Mouse (Mus musculus): ENCODE measurements around the gene Kif21b.
A peak's percentile ranks its signal among the peaks of the same experiment; 100 is the strongest.

The Kif21b gene

DNA sequence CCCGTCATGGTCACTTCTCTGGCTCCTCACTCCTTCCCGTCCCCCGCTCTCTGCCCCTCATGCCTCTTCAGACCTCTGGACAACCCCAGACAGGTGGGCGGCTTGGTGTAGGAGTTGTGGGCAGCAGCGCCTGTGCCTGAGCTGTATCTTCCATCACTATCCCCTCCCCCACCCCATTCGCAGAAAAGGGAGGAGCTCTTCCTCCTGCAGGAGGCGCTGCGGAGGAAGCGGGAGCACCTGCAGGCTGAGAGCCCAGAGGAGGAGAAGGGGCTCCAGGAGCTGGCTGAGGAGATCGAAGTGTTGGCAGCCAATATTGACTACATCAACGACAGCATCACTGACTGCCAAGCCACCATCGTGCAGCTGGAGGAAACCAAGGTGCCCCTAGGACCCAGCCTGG is 28.6 kb downstream of the Kif21b start:
- DNase-seq (ENCODE audit: low spot score), result no peak

DNA sequence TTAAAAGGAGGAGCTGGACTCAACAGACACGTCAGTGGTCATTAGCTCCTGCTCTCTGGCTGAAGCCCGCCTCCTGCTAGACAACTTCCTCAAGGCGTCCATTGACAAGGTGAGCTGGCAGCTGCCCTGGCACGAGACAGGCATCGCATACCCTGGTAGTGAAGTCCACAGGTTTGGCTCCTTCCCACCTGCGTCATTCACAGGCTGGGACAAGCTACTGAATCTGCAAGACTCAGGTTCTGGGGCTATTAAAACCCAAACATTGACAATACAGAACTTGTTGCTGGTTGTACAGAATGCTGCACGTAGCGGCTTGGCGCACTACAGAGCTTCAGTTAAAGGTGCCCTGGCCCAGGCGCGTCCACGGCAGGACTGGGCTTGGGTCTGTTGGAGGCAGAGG is 29.1 kb downstream of the Kif21b start:
- no peak for DNase-seq (ENCODE audit: low spot score)

DNA sequence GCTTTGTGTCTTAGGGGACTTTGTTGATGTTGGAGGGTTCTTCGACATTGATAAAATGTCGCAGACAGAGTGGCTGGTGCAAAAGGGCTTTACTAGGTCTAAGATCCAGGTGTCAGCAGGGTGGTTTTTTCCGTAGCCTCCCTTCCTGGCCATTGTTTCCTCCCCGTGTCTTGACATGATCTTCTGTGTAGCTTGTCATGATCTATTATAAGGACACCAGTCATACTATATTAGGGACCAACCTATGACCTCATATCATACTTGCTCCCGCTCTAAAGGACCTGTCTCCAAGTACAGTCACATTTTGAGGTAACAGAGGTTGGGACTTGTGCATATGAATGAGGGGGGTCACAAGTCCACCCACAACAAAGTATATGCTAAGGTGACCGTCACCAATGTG is 29.7 kb downstream of the Kif21b start:
- no peak for DNase-seq (ENCODE audit: low spot score)

DNA sequence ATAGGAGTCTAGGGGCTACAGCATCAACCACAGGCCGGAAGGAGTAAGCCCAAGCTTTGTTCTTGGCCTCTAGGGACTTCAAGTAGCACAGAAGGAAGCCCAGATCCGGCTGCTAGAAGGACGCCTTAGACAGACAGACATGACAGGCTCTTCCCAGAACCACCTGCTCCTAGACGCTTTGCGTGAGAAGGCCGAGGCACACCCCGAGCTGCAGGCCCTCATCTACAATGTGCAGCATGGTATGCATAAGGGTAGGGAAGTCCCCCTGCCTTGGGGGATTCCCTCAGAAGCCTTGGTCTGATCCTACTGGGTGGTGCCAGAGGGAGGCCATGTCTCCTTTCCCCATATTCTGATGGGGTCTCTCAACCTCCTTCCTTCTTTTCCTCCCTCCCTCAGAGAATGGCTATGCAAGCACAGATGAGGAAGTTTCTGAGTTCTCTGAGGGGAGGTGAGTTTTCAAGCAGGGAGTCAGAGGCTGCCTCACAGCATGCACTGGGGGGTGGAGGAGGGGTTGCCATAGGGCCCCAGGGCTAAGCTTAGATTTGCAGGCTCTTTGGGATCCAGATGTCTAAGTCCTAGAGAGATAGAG is 30.2 kb downstream of the Kif21b start:
- DNase-seq (ENCODE audit: low spot score), result no peak

DNA sequence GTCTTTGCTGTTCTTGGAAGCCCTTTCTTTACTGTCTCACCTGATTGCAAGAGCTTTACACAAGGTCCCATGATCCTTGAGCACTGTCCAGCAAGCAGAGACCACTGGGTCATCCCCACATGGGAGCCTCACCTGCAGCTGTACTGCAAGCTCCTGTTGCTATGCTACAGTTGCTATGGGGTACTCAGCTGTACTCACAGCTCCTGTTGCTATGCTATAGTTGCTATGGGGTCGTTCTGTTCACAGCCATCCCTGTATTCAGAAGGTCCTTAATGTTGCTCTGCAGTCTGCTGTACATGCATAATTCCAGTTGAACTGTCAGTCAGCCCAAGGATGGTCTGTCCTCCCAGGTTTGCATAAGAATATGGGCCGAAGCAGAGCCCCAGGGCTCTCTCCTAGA is 34.2 kb downstream of the Kif21b start:
- DNase-seq (ENCODE audit: low spot score), result no peak

DNA sequence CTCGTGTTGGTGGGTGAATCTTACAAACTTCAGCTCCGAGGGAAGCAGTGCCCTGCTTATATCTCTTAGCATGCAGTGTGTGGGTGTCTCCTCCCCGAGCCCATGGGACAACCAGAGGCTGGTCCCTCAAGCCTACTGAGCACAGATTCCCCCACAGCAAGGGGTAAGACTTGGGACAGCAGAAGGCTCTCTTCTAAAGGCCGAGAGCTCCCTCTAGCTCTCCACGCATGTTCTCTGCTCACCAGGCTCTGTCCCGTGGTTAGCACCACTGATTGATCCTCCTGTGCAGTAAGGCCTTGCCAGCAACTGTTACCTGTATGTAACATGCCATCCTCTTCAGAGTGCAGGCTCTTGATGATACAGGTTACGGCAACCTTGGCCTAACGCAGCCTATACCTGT is 36.5 kb downstream of the Kif21b start:
- no peak for DNase-seq (ENCODE audit: low spot score)

DNA sequence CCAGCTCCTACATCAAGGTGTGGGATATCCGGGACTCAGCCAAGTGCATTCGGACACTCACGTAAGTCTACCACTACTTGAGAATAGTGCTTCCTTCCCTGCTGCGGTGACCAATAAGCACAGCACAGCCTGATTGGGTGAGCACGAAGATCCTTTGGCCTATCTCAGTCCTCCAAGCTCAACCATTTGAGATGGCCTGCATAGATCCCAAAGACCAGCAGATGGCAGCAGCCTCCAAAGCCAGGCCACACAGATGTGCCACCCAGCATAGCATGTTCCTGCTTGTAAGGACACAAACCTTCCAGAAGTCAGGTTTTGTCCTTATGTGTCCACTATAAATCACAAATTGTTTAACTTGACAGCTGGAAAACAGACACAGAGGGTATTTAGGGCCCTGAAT is 38.9 kb downstream of the Kif21b start:
- peak; percentile 38 for DNase-seq (ENCODE audit: low spot score)

DNA sequence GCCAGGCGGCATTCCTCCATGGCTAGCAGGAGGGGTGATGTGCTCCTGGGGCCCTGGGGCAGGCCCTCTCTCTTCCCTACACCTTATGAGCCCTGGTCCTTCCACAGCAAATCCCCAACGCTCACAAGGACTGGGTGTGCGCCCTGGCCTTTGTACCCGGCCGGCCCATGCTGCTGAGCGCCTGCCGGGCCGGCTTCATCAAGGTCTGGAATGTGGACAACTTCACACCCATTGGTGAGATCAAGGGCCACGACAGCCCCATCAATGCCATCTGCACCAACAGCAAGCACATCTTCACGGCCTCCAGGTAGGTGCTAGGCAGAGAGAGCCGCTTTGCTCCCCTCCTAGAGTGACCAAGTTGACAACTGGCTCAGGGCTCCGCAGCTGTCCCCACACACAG is 41.5 kb downstream of the Kif21b start:
- no peak for DNase-seq (ENCODE audit: low spot score)

DNA sequence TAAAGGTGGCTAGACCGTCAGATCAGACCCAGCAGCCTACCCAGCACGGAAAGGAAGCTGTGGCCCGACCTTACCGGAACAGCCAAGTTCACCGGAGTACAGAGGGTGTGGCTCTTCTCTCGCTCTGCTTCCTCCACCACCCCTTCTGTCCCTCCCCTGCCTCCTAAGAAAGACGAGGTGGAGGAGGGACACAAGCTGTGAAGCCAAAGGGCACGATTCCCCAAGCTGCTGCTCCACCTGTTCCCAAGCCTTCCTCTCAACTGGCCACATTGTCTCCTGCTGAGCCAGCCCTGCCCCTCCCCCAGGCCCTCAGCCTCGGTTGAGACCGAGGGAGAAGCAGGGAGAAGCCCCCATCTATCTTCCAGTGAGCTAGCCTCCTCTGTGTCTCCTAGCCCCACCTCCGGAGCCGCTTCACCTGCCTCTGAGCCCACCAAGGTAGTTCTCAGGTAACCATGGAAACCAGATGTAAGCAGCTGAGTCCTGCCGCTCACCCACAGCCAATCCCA is 43.0 kb downstream of the Kif21b start:
- DNase-seq (ENCODE audit: low spot score), result peak; percentile 70

DNA sequence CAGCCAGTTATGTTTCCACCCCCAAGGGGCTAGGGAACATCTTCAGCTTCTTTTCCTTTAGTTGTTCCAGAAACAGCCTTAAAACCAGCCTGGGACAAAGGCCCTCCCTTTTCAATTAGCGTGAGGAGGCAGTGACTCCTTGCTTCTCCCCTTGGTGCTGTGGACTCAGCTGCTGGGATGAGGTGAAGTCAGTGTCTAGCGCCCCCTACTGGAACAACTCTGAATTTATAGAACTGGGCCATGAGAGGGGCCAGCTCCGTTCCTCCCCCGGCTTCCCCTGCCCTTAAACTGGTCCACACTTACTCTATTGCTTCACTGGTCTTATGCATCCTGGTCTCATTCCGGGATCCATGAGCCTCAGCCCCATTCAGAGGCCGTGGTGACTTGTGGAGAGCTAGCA is 44.0 kb downstream of the Kif21b start:
- DNase-seq (ENCODE audit: low spot score), result peak; percentile 52

DNA sequence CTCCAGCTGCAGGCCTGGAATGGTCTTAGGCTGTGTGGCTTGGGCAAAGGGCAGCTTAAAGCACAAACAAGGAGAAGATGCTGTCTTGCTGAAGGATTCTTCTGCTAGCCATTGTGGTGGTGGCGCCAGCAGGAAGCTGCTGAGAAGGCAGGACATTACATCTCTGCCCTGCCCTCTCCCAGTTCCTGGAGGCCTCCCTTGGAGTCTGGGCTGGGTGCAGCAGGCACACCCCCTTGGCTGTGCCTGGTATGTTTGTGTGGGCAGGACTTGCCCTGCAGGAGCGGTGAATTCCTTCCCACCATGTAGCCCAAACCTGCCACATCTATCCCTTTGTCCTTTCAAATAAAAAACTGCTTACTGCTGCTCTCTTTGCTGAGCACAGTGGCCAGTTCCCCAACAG is 45.9 kb downstream of the Kif21b start:
- DNase-seq (ENCODE audit: low spot score), result no peak

DNA sequence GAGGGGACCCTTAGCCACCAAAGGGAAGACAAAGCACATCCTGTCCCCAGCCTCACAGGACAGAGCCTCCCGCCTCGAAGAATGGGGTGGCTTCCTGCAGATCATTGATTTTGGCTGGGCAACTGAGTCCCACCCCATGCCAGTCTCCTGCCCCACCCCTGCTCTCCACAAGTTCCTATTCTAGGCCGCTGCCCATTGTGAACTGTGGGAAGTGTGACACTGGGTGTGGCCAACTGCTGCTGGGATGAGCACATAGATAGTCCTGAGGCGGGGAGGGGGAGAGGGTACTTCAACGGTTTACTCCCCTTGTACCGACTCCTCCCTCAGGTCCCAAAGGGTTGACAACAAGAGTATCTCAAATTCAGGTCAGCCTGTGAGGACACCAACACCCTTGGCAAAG is 47.6 kb downstream of the Kif21b start:
- no peak for DNase-seq (ENCODE audit: low spot score)

DNA sequence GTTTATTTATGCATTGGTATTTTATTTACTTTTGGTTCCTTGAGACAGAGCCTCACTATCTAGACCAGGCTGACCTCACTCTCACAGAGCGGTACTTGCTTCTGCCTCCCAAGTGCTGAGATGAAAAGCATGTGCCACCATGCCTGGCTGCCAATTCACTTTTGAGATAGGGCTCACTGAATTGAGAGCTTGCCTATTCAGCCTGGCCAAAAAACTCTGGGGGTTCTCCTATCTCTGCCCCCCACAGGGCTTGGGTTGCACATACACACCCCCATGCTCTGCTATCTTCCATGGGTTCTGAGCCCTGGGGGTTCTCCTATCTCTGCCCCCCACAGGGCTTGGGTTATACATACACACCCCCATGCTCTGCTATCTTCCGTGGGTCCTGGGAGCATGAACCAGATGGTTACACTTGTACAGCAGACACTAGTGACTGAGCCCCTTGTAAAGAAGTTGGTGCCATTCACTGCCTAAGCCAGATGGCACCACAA is 48.4 kb downstream of the Kif21b start:
- DNase-seq (ENCODE audit: low spot score), result no peak

DNA sequence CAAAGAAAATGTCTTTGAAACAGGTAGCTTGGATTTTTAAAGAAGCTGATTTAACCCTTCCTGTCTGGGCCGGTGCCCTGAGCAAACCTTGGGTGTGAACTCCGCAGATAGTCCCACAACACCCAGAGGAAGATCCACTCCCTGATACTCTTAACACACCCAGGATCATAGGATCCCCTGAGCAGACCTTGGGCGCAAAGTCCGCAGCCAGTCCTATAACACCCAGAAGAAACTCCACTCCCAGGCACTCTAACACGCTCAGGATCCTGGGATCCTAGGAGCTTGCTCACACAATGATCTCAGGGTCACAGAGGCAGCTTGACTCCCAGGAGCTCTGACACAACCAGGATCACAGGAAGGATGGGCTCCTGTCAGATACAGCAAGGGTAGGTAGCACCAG is 58.8 kb downstream of the Kif21b start:
- DNase-seq (ENCODE audit: low spot score), result no peak

DNA sequence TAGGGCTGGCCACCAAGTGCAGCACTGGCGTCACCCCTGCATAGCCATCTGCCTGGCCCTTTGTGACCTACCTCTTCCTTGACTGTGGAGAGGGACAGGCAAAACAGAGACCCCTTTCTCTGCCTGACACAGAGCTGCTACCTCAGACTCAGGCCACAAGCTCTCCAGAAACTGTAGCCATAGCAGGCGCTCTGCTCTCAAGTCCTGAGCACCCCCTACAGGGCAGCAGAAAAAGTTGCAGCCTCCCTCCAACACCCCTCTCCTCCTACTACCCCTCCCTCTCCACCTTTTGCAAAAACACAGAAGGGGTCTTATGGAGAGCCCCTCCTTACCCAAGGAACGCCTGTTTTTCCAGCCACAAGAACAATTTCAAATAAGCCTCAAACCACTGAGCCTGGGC is 81.6 kb downstream of the Kif21b start, which contains the start of gene Mroh3:
Gene Mroh3, minus strand, starts transcription at position 26 of the 400 bp plus-strand sequence.
- DNase-seq (ENCODE audit: low spot score), result no peak

DNA sequence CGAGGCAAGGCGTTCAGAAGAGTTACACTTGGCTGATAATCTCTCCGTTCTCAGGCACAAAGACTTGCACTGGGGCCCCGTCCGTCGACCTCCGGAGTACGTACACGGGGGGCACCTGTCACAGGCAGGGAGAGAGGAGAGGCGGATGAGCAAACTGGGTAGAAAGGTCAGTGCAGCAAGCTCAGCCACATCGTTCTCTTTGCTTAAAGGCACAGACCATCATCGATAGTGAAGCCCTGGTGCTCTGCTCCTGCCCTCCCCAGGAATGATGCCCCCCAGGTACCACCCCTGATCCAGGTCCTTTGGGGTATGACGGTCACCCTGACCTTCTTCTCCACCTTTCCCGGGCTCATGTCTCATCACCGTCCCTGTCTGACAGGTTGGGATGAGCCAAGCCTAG is 83.1 kb downstream of the Kif21b start:
- no peak for DNase-seq (ENCODE audit: low spot score)

DNA sequence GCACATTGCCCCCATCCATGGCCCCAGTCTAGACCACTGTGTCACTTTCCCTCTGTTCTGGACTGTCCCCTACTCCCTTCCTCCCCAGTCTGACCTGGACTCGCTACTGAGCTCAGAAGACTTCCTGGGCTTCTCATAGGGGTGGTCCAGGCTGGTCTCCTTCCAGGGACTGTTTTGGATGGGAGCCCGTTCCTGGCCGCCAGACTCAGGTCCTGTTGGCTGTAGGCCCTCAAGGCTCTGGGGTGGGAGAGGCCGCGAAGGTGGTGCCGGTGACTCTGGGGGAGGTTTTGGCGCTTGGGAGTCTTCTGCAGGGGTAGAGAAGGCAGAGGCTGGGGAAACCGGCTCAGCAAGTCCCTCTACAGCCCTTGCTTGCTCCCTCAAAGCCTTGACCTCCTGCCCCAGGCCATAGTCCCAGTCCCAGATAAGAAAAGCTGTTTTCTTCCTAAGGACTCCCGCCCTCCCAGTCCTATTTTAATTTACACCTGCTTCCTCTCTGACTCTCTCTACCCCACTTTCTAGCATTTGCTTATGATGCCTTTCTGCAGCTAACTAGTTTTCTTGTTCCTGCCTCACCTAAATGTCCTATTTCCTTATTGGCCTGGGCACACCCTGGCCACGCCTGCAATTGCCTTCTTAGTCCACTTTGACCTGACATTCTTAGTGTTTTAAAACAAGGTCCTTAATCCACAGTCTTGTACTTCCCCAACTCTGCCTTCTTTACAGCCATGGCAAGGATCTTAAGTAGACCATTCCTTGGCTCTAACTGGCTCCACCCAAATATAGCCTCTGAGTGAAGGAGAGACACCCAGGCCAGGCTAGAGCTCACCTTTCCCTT is 89.1 kb downstream of the Kif21b start:
- peak; percentile 19 for DNase-seq (ENCODE audit: low spot score)

DNA sequence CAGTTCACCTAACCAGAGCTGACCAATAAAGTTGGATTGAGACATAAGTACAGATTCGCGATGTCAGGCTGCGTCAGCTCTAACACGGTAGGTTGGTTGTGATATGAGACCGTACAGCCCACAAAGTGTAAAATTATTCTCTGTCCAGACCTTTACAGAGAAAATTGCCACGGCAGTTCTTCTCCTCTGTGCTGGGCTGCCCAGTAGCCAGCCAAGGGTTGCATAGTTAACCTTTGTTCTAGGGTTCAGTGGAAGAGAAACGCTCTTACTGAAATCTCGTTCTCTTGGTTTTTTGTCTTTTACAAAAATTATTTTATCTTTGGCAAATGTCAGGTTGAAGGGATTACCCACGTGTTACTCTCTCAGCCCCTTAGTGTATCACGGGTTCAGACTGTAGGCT is 91.2 kb downstream of the Kif21b start:
- no peak for DNase-seq (ENCODE audit: low spot score)

DNA sequence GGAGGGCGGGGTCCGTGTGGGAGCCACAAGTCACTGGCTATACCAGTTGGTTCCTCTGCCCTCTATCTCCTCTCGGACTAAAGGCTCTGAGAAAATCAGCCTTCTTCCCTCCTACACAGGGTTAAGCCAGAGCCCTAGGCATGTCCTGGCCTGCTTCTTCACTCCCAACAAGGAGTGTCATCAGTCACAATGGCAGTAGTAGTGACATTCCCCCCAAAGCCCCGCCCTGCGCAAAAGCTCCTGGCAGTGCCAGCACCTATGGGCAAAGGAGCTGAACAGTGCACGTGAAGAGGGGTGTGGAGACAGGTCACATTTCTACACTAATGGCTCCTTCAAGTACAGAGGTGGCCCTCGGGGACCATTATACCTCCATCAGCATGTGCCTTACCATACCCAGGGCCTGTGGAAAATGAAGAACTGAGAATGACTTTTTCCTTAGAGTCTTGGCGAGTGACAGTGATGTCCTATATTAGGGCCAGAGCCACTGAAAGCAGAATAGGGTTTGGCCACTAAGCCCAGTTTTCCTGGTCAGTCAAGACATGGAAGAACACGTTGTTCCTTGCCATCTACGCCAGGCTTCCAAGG is 92.7 kb downstream of the Kif21b start:
- DNase-seq (ENCODE audit: low spot score), result no peak

DNA sequence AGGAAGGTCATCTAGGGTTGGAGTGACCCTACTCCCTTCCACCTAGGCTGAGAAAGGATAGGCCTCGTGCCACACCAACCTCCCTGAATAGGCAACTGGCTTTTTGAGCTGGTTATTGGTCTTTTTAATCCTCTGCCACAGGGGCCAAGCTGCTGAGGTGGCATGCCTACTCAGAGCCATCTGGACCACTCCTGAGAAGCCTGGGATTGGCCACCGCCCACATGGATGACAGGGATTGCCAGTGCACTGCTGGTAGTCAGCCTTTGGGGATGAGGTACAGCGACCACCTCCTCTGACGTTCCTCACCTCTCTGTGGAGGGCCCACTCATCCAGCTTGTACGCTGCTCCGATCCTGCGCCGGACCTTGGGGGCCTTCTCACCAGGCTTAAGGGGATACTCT is 94.7 kb downstream of the Kif21b start:
- no peak for DNase-seq (ENCODE audit: low spot score)

DNA sequence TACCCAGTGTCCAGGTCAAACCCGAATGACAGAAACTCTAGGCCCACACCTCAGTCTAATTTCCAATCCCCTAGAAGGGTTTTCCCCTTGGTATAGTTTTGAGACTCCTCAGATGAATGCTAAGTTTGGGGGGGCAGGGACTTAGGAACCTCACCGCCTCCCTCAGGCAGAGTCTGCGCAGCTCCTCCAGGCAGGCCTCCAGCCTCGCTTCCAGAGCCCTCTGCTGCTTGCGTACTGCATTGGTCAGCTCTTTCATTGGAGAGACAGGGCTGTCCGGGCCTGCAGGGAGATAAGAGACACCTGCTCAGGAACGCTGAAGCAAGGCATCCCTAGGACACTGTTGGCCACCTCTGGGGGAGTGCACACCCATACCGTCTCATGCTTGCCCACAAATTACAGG is 95.4 kb downstream of the Kif21b start:
- DNase-seq (ENCODE audit: low spot score), result no peak

Measured in testis, postnatal 14 days (tissue).